Mouse (Mus musculus): ENCODE measurements around the gene Ces1a. TPM values are rescaled to one million over a fixed set of nuclear protein-coding genes. Genes with fewer than 3 reads are reported as not detected.

The Ces1a gene
- not detected in 2 replicates for total RNA-seq (2023)

GRCm38 (mm10) chr8:93048092-93048491 is at the start of gene Ces1a:
Gene Ces1a (minus strand): TSS chr8:93048192.

DNA sequence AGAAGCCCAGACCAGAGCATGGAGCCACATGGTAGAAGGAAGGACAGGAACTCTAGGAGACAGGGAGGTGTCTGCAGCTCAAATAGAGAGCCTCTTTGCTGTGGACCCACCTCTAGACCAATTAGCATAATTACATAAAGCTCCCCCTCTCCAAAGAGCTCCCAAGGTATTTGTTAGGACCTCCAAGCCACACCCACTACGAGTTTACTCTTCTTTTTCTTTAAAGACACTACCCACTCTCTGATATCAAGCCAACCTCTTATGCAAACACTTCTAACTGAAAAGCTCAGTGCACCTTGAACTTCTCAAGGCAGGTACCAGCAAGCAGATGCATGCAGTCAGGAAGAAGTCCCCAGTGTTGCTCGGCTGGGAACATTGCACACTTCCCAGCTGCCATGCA is 31.9 kb upstream of the Ces1a start, which contains the start of gene Ces1b:
TSS of gene Ces1b (minus strand) at position 131 of the 400 bp plus-strand sequence.

Other genes with a start within 250 kb of the Ces1a start
- gene Mmp2, start 220.9 kb downstream of the Ces1a start, total RNA-seq (2023) = 0.54 and 0.57 TPM in 2 replicates
- 149 and 197 TPM in 2 replicates for gene Lpcat2, start 192.9 kb downstream of the Ces1a start, total RNA-seq (2023)
- 20.1 and 36.2 TPM in 2 replicates for gene Capns2, start 146.8 kb downstream of the Ces1a start, total RNA-seq (2023)
- gene Slc6a2, start 88.1 kb downstream of the Ces1a start, total RNA-seq (2023) = 2.4 and 4.6 TPM in 2 replicates
- not detected in 2 replicates for gene Ces1b, start 31.8 kb upstream of the Ces1a start, total RNA-seq (2023)
- gene Ces1c, start 83.1 kb upstream of the Ces1a start, total RNA-seq (2023) = not detected in 2 replicates
- gene Ces1d, start 149.6 kb upstream of the Ces1a start, total RNA-seq (2023) = 16.5 and 20.0 TPM in 2 replicates
- not detected in 2 replicates for gene Ces1e, start 181.4 kb upstream of the Ces1a start, total RNA-seq (2023)
- gene Ces1f, start 231.6 kb upstream of the Ces1a start, total RNA-seq (2023) = not detected in 2 replicates

All from neutrophil, adult 65 days (primary cell).